ENCODE assay signal across 9 mouse cellular contexts in genomic region chr8:87539829-87540394, GRCm38 (mm10). TPM values are rescaled to one million over a fixed set of nuclear protein-coding genes. Genes with fewer than 3 reads are reported as not detected.
DNase-seq lines count a peak whose midpoint lies in the region; ATAC-seq lines count a peak whose summit lies in the region.
"Had no signal": no experiment of that assay in that cellular context is flagged by ENCODE, and none has a peak within 500 bp of the region (broad histone marks: within the 10 kb centered on the region; RNA-seq: fewer than 3 reads in every experiment).

No protein-coding gene starts in this region.

- peak overlapping the region; percentile 10 for H3K4me3 ChIP-seq in forebrain, embryonic 15.5 days
- H3K4me3 ChIP-seq: intestine, embryonic 15.5 days had no signal

- H3K4me2 ChIP-seq in forebrain, embryonic 15.5 days (replicated peaks): peak overlapping the region; percentile 36
- H3K4me2 ChIP-seq: intestine, embryonic 15.5 days had no signal

- peaks cover 4% of the 10 kb centered on the region; the same call in 1 of the 2 replicates for H3K27me3 ChIP-seq in forebrain, embryonic 15.5 days
- H3K27me3 ChIP-seq: intestine, embryonic 15.5 days had no signal

- H3K27ac ChIP-seq in forebrain, embryonic 15.5 days (replicated peaks): no peak overlapping the region
- H3K27ac ChIP-seq: intestine, embryonic 15.5 days had no signal

- peak; percentile 53; the same call in 1 of the 2 replicates for ATAC-seq in forebrain, embryonic 15.5 days (replicated peaks)
- ATAC-seq: intestine, embryonic 15.5 days had no signal

- no peaks in the 10 kb centered on the region for H3K36me3 ChIP-seq in forebrain, embryonic 15.5 days
- H3K36me3 ChIP-seq: intestine, embryonic 15.5 days had no signal

- 10% methylated on average over 15 of the region's 15 CpGs for whole genome bisulfite sequencing in forebrain, embryonic 15.5 days

- no peaks in the 10 kb centered on the region for H3K9me3 ChIP-seq in forebrain, embryonic 15.5 days
- H3K9me3 ChIP-seq: intestine, embryonic 15.5 days had no signal

- peaks cover 10% of the 10 kb centered on the region for H3K4me1 ChIP-seq in forebrain, embryonic 15.5 days
- H3K4me1 ChIP-seq: intestine, embryonic 15.5 days had no signal

- peak overlapping the region; percentile 5; the same call in 1 of the 2 replicates for H3K9ac ChIP-seq in forebrain, embryonic 15.5 days (replicated peaks)
- H3K9ac ChIP-seq: intestine, embryonic 15.5 days had no signal

- DNase-seq in cerebellum, adult 9-10 months: peak; percentile 68
- DNase-seq in layer of hippocampus, postnatal 14 days (ENCODE audit: low spot score in 2 of 2): peak; percentile 26 to 42
- DNase-seq in retina, embryonic 14.5 days (ENCODE audit: low spot score): peak; percentile 42
- DNase-seq in urinary bladder, postnatal 36 days (ENCODE audit: low spot score in 2 of 2): no peak
- no peak for DNase-seq in kidney, postnatal 25 days
- no peak for DNase-seq in heart, postnatal 4 days
- DNase-seq in MN1 (ENCODE audit: low spot score): no peak

RNA-seq across cellular contexts. Expression of gene 4933402J07Rik, which starts 23.7 kb away (rescaled TPM):
- polyA plus RNA-seq in forebrain, embryonic 15.5 days (2015; fragmentation: Nextera tagmentation; extraction: Ambion mirVana): not detected in 2 replicates
- not detected for total RNA-seq in layer of hippocampus, postnatal 14 days (2021)
- not detected for total RNA-seq in heart, postnatal 4 days (2021)
- polyA plus RNA-seq: intestine, embryonic 15.5 days had no signal

Comparison
In these comparisons a context has a peak if more than half of its experiments do, and no peak if none do; other contexts are left out.
1. DNase-seq: peak in cerebellum, adult 9-10 months (single experiment), layer of hippocampus, postnatal 14 days (2 of 2) and retina, embryonic 14.5 days (single experiment); none in urinary bladder, postnatal 36 days (0 of 2), kidney, postnatal 25 days (0 of 2), heart, postnatal 4 days (single experiment) and MN1 (single experiment).